Mouse (Mus musculus): ENCODE measurements around the gene Lyg2.

Lyg2 gene
- long read RNA-seq, experiment 1 = 0 reads
- long read RNA-seq, experiment 2 = 0 reads

GRCm38 (mm10) chr1:37916393-37916792, at the start of gene Lyg2:
Gene Lyg2, minus strand, starts transcription at chr1:37916493.
- intact Hi-C loops (cut with DNase I) = no loop called here

- intact Hi-C loops (cut with DNase I) = no loop called here
Observed at GRCm38 (mm10) chr1:37965571-37965970, 49.3 kb upstream of the Lyg2 start.

GRCm38 (mm10) chr1:37959486-37959885, 43.2 kb upstream of the Lyg2 start:
- intact Hi-C loops (cut with DNase I) = no loop called here

GRCm38 (mm10) chr1:37958516-37958915, 42.2 kb upstream of the Lyg2 start:
- intact Hi-C loops (cut with DNase I) = no loop called here

- intact Hi-C loops (cut with DNase I) = no loop called here
Observed at GRCm38 (mm10) chr1:37957659-37958058, 41.4 kb upstream of the Lyg2 start, which contains the start of gene Lyg1. Gene Lyg1, minus strand, starts transcription at chr1:37957759.

GRCm38 (mm10) chr1:37956690-37957431, 40.6 kb upstream of the Lyg2 start:
- intact Hi-C loops (cut with DNase I) = no loop called here

- intact Hi-C loops (cut with DNase I) = no loop called here
Observed at GRCm38 (mm10) chr1:37955251-37955650, 39.0 kb upstream of the Lyg2 start.

- intact Hi-C loops (cut with DNase I) = no loop called here
Observed at GRCm38 (mm10) chr1:37954786-37955185, 38.5 kb upstream of the Lyg2 start.

GRCm38 (mm10) chr1:37948906-37949305, 32.6 kb upstream of the Lyg2 start:
- intact Hi-C loops (cut with DNase I) = no loop called here

- intact Hi-C loops (cut with DNase I) = loop anchor here (2.0 kb wide), 1 partner anchor 53 kb away; no protein-coding TSS in a partner anchor
Observed at GRCm38 (mm10) chr1:37931806-37932205, 15.5 kb upstream of the Lyg2 start.

GRCm38 (mm10) chr1:37925971-37926370, 9.7 kb upstream of the Lyg2 start:
- intact Hi-C loops (cut with DNase I) = no loop called here

- intact Hi-C loops (cut with DNase I) = no loop called here
Observed at GRCm38 (mm10) chr1:37922536-37922935, 6.2 kb upstream of the Lyg2 start.

GRCm38 (mm10) chr1:37918096-37918495, 1.8 kb upstream of the Lyg2 start:
- intact Hi-C loops (cut with DNase I) = no loop called here

GRCm38 (mm10) chr1:37917666-37918065, 1.4 kb upstream of the Lyg2 start:
- intact Hi-C loops (cut with DNase I) = no loop called here

GRCm38 (mm10) chr1:37912751-37913150, 3.5 kb downstream of the Lyg2 start:
- intact Hi-C loops (cut with DNase I) = no loop called here

GRCm38 (mm10) chr1:37903178-37903577, 13.1 kb downstream of the Lyg2 start:
- intact Hi-C loops (cut with DNase I) = no loop called here

- intact Hi-C loops (cut with DNase I) = no loop called here
Observed at GRCm38 (mm10) chr1:37900288-37900687, 16.0 kb downstream of the Lyg2 start.

GRCm38 (mm10) chr1:37899816-37900215, 16.5 kb downstream of the Lyg2 start:
- intact Hi-C loops (cut with DNase I) = loop anchor here (10.0 kb wide), 1 partner anchor 225 kb away; the partner anchor contains the start of gene Rev1

GRCm38 (mm10) chr1:37894606-37895005, 21.7 kb downstream of the Lyg2 start:
- intact Hi-C loops (cut with DNase I) = loop anchor here (5.0 to 10.0 kb wide), 2 partner anchors 98 to 230 kb away; partner anchors contain the start of gene Rev1

GRCm38 (mm10) chr1:37891400-37891799, 24.9 kb downstream of the Lyg2 start:
- intact Hi-C loops (cut with DNase I) = loop anchor here (5.0 to 10.0 kb wide), 2 partner anchors 101 to 233 kb away; partner anchors contain the start of gene Rev1

GRCm38 (mm10) chr1:37890025-37890652, 26.2 kb downstream of the Lyg2 start, which contains the start of the genes Mitd1 and Mrpl30:
Gene Mitd1, minus strand, starts transcription at chr1:37890411.
Gene Mrpl30, plus strand, starts transcription at chr1:37890477.
- intact Hi-C loops (cut with DNase I) = loop anchor here (5.0 to 10.0 kb wide), 2 partner anchors 102 to 235 kb away; partner anchors contain the start of gene Rev1

- intact Hi-C loops (cut with DNase I) = no loop called here
Observed at GRCm38 (mm10) chr1:37889206-37889605, 27.1 kb downstream of the Lyg2 start.
